Mouse (Mus musculus) intestine, embryonic 14.5 days (tissue): ENCODE data around the gene Tenm4. TPM values are rescaled to one million over a fixed set of nuclear protein-coding genes. Genes with fewer than 3 reads are reported as not detected.
A peak's percentile ranks its signal among the peaks of the same experiment; 100 is the strongest.

Experiments used
- ATAC-seq: fragments of 200-750 bp; cut with Nextera tagmentation; replicated peaks from 2 replicates; pipeline ENCODE4 v1.8.0; 2017; ENCODE audit warnings: low read depth, moderate number of reproducible peaks, moderate TSS enrichment, moderate library complexity; ENCODE audit not compliant: low FRiP score, low TSS enrichment
- DNase-seq: peaks from one replicate; pipeline ENCODE4 v3.0.0-alpha.2; 2018; ENCODE audit warnings: low spot score
- H3K27ac ChIP-seq: fragments of 300-500 bp; sonication (generic); 2 replicates; pipeline ENCODE4 v1.5.1; 2014; ENCODE audit warnings: low read depth, mild to moderate bottlenecking, control low read depth
- H3K27me3 ChIP-seq: fragments of 300-500 bp; sonication (generic); replicated peaks from 2 replicates; pipeline ENCODE4 v1.6.1; 2014; ENCODE audit warnings: low read length, control low read depth; ENCODE audit not compliant: control insufficient read depth, insufficient read depth
- H3K36me3 ChIP-seq: fragments of 300-500 bp; sonication (generic); 2 replicates; pipeline ENCODE4 v1.6.1; 2014; ENCODE audit warnings: low read length, control low read depth; ENCODE audit not compliant: control insufficient read depth, insufficient read depth
- H3K4me1 ChIP-seq: fragments of 300-500 bp; sonication (generic); replicated peaks from 2 replicates; pipeline ENCODE4 v1.6.1; 2014; ENCODE audit warnings: low read length, control low read depth, mixed read lengths; ENCODE audit not compliant: control insufficient read depth, insufficient read depth
- H3K4me2 ChIP-seq: fragments of 300-500 bp; sonication (generic); 2 replicates; pipeline ENCODE4 v1.6.1; 2014; ENCODE audit warnings: low read length
- H3K4me3 ChIP-seq: fragments of 300-500 bp; sonication (generic); 2 replicates; pipeline ENCODE4 v1.5.1; 2014; ENCODE audit warnings: low read depth, low read length, control low read depth, mixed read lengths
- H3K9ac ChIP-seq: fragments of 300-500 bp; sonication (generic); 2 replicates; pipeline ENCODE4 v1.6.1; 2014; ENCODE audit warnings: mild to moderate bottlenecking, low read length
- H3K9me3 ChIP-seq: fragments of 300-500 bp; sonication (generic); 2 replicates; pipeline ENCODE4 v1.6.1; 2016; ENCODE audit warnings: low read length, control low read depth; ENCODE audit not compliant: control insufficient read depth
- WGBS: fragments of 180-500 bp; shearing (Covaris S2); extraction: QIAGEN DNeasy Blood & Tissue Kit; methylation state at CpG from one replicate; pipeline ENCODE4 v1.1.7; 2014; 5-methylcytosine and 5-hydroxymethylcytosine counted together
- polyA plus RNA-seq: library from polyadenylated mRNA; unstranded; fragments of >200 nt; fragmentation: Nextera tagmentation; extraction: Ambion mirVana; gene quantifications from 2 replicates; pipeline ENCODE4 v1.2.1, GENCODE M21; 2014

Gene Tenm4
- polyA plus RNA-seq, 1 experiment from 2014 or later, result 36.5 TPM

GRCm38 (mm10) chr7:96838271-96838841, 667.3 kb downstream of the Tenm4 start:
- Histone ChIP-seq H3K36me3 (peaks cover 13% of the 10 kb centered on the region), H3K4me3 (no peak overlapping the region), H3K27me3 (no peaks in the 10 kb centered on the region), H3K9ac (no peak overlapping the region), H3K4me2 (no peak overlapping the region), H3K27ac (no peak overlapping the region), H3K4me1 (peaks cover 23% of the 10 kb centered on the region), H3K9me3 (no peaks in the 10 kb centered on the region)
- ATAC-seq (no peak), DNase-seq (no peak)
- 92% methylated on average over 8 of the region's 8 CpGs for WGBS

GRCm38 (mm10) chr7:96838926-96839325, 667.9 kb downstream of the Tenm4 start:
- no peaks in the 10 kb centered on the region for H3K27me3 ChIP-seq
- H3K4me1 ChIP-seq, result peaks cover 28% of the 10 kb centered on the region
- DNase-seq (no peak), ATAC-seq (no peak)
- H3K9me3 ChIP-seq, result no peaks in the 10 kb centered on the region
- peaks cover 13% of the 10 kb centered on the region for H3K36me3 ChIP-seq
- WGBS, result 91% methylated on average over 4 of the region's 4 CpGs
- no peak overlapping the region for H3K9ac ChIP-seq
- H3K4me2 ChIP-seq, result no peak overlapping the region
- H3K4me3 ChIP-seq, result no peak overlapping the region
- no peak overlapping the region for H3K27ac ChIP-seq

- Histone ChIP-seq H3K9me3 (no peaks in the 10 kb centered on the region), H3K4me1 (peaks cover 30% of the 10 kb centered on the region), H3K27ac (no peak overlapping the region), H3K27me3 (no peaks in the 10 kb centered on the region), H3K4me2 (no peak overlapping the region), H3K36me3 (peaks cover 13% of the 10 kb centered on the region), H3K9ac (no peak overlapping the region), H3K4me3 (no peak overlapping the region)
- ATAC-seq (no peak), DNase-seq (no peak)
- 82% methylated on average over 4 of the region's 4 CpGs for WGBS
These were observed 668.5 kb downstream of the Tenm4 start for GRCm38 (mm10) chr7:96839586-96839985.

- no peak overlapping the region for H3K9ac ChIP-seq
- H3K36me3 ChIP-seq, result peaks cover 7% of the 10 kb centered on the region
- H3K27ac ChIP-seq, result peak overlapping the region; percentile 66
- no peaks in the 10 kb centered on the region for H3K9me3 ChIP-seq
- H3K4me1 ChIP-seq, result peaks cover 22% of the 10 kb centered on the region; the same call in 1 of the 2 replicates
- ATAC-seq, result no peak
- H3K4me2 ChIP-seq, result no peak overlapping the region
- WGBS, result 59% methylated on average over 12 of the region's 12 CpGs
- no peaks in the 10 kb centered on the region for H3K27me3 ChIP-seq
- no peak for DNase-seq
- H3K4me3 ChIP-seq, result no peak overlapping the region
These were observed 671.6 kb downstream of the Tenm4 start for GRCm38 (mm10) chr7:96842477-96843255.

GRCm38 (mm10) chr7:96844104-96844894, 673.3 kb downstream of the Tenm4 start:
- peak overlapping the region; percentile 52 for H3K27ac ChIP-seq
- 0 out of 2 replicates have a peak, but pooled peaks cover 4% of the 10 kb centered on the region for H3K36me3 ChIP-seq
- DNase-seq, result peak; percentile 63
- peaks cover 22% of the 10 kb centered on the region; the same call in 1 of the 2 replicates for H3K4me1 ChIP-seq
- no peak overlapping the region for H3K4me3 ChIP-seq
- 25% methylated on average over 8 of the region's 8 CpGs for WGBS
- H3K4me2 ChIP-seq, result no peak overlapping the region
- ATAC-seq, result no peak
- no peaks in the 10 kb centered on the region for H3K9me3 ChIP-seq
- H3K27me3 ChIP-seq, result no peaks in the 10 kb centered on the region
- H3K9ac ChIP-seq, result no peak overlapping the region

GRCm38 (mm10) chr7:96852781-96853180, 681.7 kb downstream of the Tenm4 start:
- Histone ChIP-seq H3K36me3 (peaks cover 24% of the 10 kb centered on the region; the same call in 1 of the 2 replicates), H3K4me2 (no peak overlapping the region), H3K4me1 (no peaks in the 10 kb centered on the region), H3K9ac (no peak overlapping the region), H3K9me3 (no peaks in the 10 kb centered on the region), H3K27ac (no peak overlapping the region), H3K4me3 (no peak overlapping the region), H3K27me3 (no peaks in the 10 kb centered on the region)
- no peak for ATAC-seq
- WGBS, result 71% methylated on average over 2 of the region's 2 CpGs
- DNase-seq, result no peak

- DNase-seq, result no peak
- Histone ChIP-seq H3K4me3 (no peak overlapping the region), H3K27me3 (no peaks in the 10 kb centered on the region), H3K27ac (no peak overlapping the region), H3K9ac (no peak overlapping the region), H3K4me2 (no peak overlapping the region), H3K9me3 (no peaks in the 10 kb centered on the region), H3K36me3 (peaks cover 15% of the 10 kb centered on the region; the same call in 1 of the 2 replicates), H3K4me1 (peaks cover 10% of the 10 kb centered on the region)
- 87% methylated on average over 5 of the region's 5 CpGs for WGBS
- no peak for ATAC-seq
These were observed 684.9 kb downstream of the Tenm4 start for GRCm38 (mm10) chr7:96855867-96856406.

GRCm38 (mm10) chr7:96856518-96856917, 685.5 kb downstream of the Tenm4 start:
- H3K9me3 ChIP-seq, result no peaks in the 10 kb centered on the region
- ATAC-seq, result no peak
- H3K4me3 ChIP-seq, result no peak overlapping the region

More at GRCm38 (mm10) chr7:96856518-96856917, 685.5 kb downstream of the Tenm4 start:
- no peaks in the 10 kb centered on the region for H3K27me3 ChIP-seq
- H3K36me3 ChIP-seq, result peaks cover 15% of the 10 kb centered on the region; the same call in 1 of the 2 replicates
- H3K4me1 ChIP-seq, result peaks cover 10% of the 10 kb centered on the region
- H3K4me2 ChIP-seq, result no peak overlapping the region
- DNase-seq, result no peak
- H3K27ac ChIP-seq, result no peak overlapping the region
- 62% methylated on average over 4 of the region's 4 CpGs for WGBS
- H3K9ac ChIP-seq, result no peak overlapping the region
